Mouse (Mus musculus) CD4-positive, CD25-positive, alpha-beta regulatory T cell (primary cell): ENCODE measurements around the gene Creg1. TPM values are rescaled to one million over a fixed set of nuclear protein-coding genes. Genes with fewer than 3 reads are reported as not detected.

Experiments used
- polyA plus RNA-seq: library from polyadenylated mRNA; unstranded; fragments of 100-300 nt; shearing (Covaris generic); gene quantifications from one replicate; pipeline ENCODE4 v1.2.1, GENCODE M21; 2017

Gene Creg1
- polyA plus RNA-seq, result 62.4 TPM

GRCm38 (mm10) chr1:165763635-165764372 is at the start of gene Creg1:
Gene Creg1 (plus strand): TSS chr1:165763746.

DNA sequence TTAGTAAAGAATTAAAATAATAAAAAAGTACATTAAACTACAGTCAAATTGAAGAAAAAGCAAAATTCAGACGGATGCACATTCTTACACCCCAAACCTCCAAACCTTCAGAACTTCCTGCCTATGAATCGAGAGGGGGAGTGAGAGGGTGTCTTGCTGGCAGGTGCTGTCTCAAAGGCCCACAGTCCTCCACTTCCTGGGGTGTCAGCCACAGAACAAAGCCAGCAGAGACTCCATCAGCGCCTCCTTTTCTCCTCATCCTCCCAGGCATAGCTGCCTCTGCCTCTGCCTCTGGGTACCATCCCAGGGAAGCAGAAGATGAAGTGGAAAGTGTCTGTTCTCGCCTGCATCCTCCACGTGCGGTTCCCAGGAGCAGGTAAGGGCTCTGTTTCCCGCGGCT is 25.0 kb downstream of the Creg1 start, which contains the start of gene Cd247:
Gene Cd247 (plus strand): TSS at position 171 of the 400 bp plus-strand sequence.

Other genes starting within 250 kb of the Creg1 start
- gene Mpzl1, start 129.2 kb upstream of the Creg1 start, polyA plus RNA-seq, result 0.73 TPM
- gene Rcsd1, start 54.0 kb upstream of the Creg1 start, polyA plus RNA-seq, result 253 TPM
- 414 TPM for gene Cd247, start 24.9 kb downstream of the Creg1 start, polyA plus RNA-seq
- 32.5 TPM for gene Pou2f1, start 238.9 kb downstream of the Creg1 start, polyA plus RNA-seq